Mouse (Mus musculus) limb, embryonic 14.5 days (tissue): ENCODE measurements around the gene Adh1. TPM values are rescaled to one million over a fixed set of nuclear protein-coding genes. Genes with fewer than 3 reads are reported as not detected.

Experiments used
- ATAC-seq: fragments of 200-750 bp; cut with Nextera tagmentation; 2 replicates; pipeline ENCODE4 v1.8.0; 2017; ENCODE audit warnings: low read depth, moderate number of reproducible peaks, moderate TSS enrichment; ENCODE audit not compliant: low FRiP score
- DNase-seq: peaks from one replicate; pipeline ENCODE4 v3.0.0-alpha.2; 2015; ENCODE audit warnings: low spot score
- H3K27ac ChIP-seq: fragments of 300-500 bp; sonication (generic); replicated peaks from 2 replicates; pipeline ENCODE4 v1.5.1; 2014; ENCODE audit warnings: low read depth, mild to moderate bottlenecking, low read length, moderate library complexity, mixed read lengths
- H3K27me3 ChIP-seq: fragments of 300-500 bp; sonication (generic); 2 replicates; pipeline ENCODE4 v1.6.1; 2014; ENCODE audit warnings: low read length, mixed read lengths; ENCODE audit not compliant: control insufficient read depth, insufficient read depth
- H3K36me3 ChIP-seq: fragments of 300-500 bp; sonication (generic); 2 replicates; pipeline ENCODE4 v1.6.1; 2014; ENCODE audit warnings: mild to moderate bottlenecking, low read length, moderate library complexity, mixed read lengths; ENCODE audit not compliant: control insufficient read depth, insufficient read depth
- H3K4me1 ChIP-seq: fragments of 300-500 bp; sonication (generic); 2 replicates; pipeline ENCODE4 v1.6.1; 2014; ENCODE audit warnings: antibody characterized with exemption, low read length, mixed read lengths; ENCODE audit not compliant: control insufficient read depth, insufficient read depth
- H3K4me2 ChIP-seq: fragments of 300-500 bp; sonication (generic); replicated peaks from 2 replicates; pipeline ENCODE4 v1.6.1; 2014; ENCODE audit warnings: low read depth, mild to moderate bottlenecking, low read length, moderate library complexity; ENCODE audit not compliant: severe bottlenecking
- H3K4me3 ChIP-seq: fragments of 300-500 bp; sonication (generic); replicated peaks from 2 replicates; pipeline ENCODE4 v1.5.1; 2014; ENCODE audit warnings: low read length
- H3K9ac ChIP-seq: fragments of 300-500 bp; sonication (generic); 2 replicates; pipeline ENCODE4 v1.6.1; 2014; ENCODE audit warnings: mild to moderate bottlenecking, low read depth, low read length, moderate library complexity; ENCODE audit not compliant: severe bottlenecking
- H3K9me3 ChIP-seq: fragments of 300-500 bp; sonication (generic); 2 replicates; pipeline ENCODE4 v1.6.1; 2016; ENCODE audit warnings: low read length; ENCODE audit not compliant: control insufficient read depth
- POLR2A ChIP-seq: fragments of 200-500 bp; IDR thresholded peaks from 2 replicates; pipeline ENCODE4 v1.8.0; 2012; ENCODE audit warnings: inconsistent platforms, mild to moderate bottlenecking, moderate library complexity, borderline replicate concordance; ENCODE audit not compliant: insufficient read depth, insufficient read length; ENCODE audit errors: extremely low read depth
- WGBS: fragments of 180-500 bp; shearing (Covaris S2); extraction: QIAGEN DNeasy Blood & Tissue Kit; methylation state at CpG from one replicate; pipeline ENCODE4 v1.1.7; 2014; 5-methylcytosine and 5-hydroxymethylcytosine counted together
- polyA plus RNA-seq, 2 experiments: library from polyadenylated mRNA; depleted of rRNA in 1 of 2; stranded (reverse) in 1 of 2; unstranded in 1 of 2; fragments of >200 nt; fragmentation: Nextera tagmentation in 1 of 2; extraction: Ambion mirVana in 1 of 2; gene quantifications; 2 replicates each; pipeline versions ENCODE4 v1.2.1 to v1.2.3; 2012 to 2014

Gene Adh1
- polyA plus RNA-seq, 2 experiments, result 8.6 to 17.4 TPM

DNA sequence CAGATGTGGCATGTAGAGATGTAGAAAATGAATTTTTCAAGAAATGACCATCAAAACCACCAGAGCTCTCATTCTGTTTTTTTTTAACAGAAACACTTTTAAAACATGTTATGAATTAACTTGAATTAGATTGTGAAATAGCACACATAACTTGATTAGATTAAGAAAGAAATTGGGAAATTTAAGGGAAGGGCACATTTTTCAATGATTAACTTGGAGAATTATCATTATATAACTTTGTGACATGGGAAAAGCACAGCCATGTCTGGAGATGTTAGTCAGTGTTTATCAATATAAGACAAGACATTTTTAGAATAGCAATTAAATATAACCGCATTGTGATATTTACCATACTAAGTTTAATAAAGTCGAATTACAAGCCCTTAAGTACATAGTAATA is 29.3 kb upstream of the Adh1 start:
- no peaks in the 10 kb centered on the region for H3K27me3 ChIP-seq
- no peak overlapping the region for H3K27ac ChIP-seq
- no peaks in the 10 kb centered on the region for H3K9me3 ChIP-seq
- ATAC-seq, result no peak
- DNase-seq, result no peak
- no peak overlapping the region for H3K4me3 ChIP-seq
- H3K9ac ChIP-seq, result no peak overlapping the region
- no peaks in the 10 kb centered on the region for H3K36me3 ChIP-seq
- no peak for TF ChIP-seq POLR2A
- H3K4me2 ChIP-seq, result no peak overlapping the region
- 67% methylated on average over 2 of the region's 2 CpGs for WGBS
- H3K4me1 ChIP-seq, result no peaks in the 10 kb centered on the region

DNA sequence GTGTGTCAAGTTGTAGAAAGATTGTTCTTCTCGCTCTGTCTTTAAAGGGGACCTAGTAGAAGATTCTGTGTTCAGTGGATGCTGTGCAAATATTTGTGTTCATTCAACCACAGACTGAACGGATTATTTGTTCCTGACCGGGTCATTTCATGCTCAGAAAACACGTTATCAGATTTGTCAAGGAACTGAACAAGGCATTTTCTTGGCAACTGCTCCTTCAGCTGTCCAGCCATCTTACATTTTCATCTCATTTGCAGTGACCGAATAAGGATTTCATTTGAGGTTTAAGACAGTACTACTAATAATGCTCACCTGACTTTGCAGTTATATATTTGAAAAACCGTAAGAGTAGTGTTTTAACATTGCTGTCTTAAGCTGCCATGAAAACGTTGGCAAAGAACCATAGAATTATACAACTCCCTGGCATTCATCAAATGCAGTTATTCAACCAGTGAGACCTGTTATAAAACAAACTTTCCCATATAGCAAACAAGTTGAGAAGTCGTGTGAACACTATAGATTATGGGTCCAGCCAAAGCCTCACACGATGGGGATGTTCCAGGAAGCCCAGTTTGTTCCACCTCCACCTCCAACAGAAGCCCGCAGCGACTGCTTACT is 24.1 kb upstream of the Adh1 start:
- WGBS, result 68% methylated on average over 11 of the region's 11 CpGs
- ATAC-seq (no peak), DNase-seq (no peak)
- Histone ChIP-seq H3K4me1 (peaks cover 6% of the 10 kb centered on the region; the same call in 1 of the 2 replicates), H3K27ac (no peak overlapping the region), H3K4me3 (no peak overlapping the region), H3K9me3 (no peaks in the 10 kb centered on the region), H3K36me3 (no peaks in the 10 kb centered on the region), H3K4me2 (no peak overlapping the region), H3K27me3 (no peaks in the 10 kb centered on the region), H3K9ac (no peak overlapping the region)
- no peak for TF ChIP-seq POLR2A

DNA sequence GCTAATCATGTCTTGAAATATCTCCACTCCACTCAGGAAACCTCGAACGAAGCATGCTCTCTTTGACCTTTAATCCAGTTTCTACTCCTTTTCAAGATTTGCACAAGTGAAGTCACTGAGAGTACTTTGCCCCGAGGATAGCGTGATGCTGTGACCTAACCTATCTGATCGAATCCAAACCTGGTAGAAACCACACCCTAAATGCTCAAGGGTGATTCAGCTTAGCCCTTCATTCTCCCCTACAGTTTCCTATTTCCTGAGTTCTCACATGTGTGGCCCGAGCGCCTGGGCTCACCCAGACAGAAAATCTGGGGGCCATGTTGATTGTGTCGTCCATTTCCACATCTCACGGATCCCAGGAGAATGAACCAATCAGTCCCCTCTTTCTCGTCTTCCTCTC is 22.7 kb upstream of the Adh1 start:
- no peak for TF ChIP-seq POLR2A
- no peak for DNase-seq
- ATAC-seq, result no peak
- H3K4me3 ChIP-seq, result no peak overlapping the region
- WGBS, result 84% methylated on average over 10 of the region's 10 CpGs
- H3K36me3 ChIP-seq, result no peaks in the 10 kb centered on the region
- no peaks in the 10 kb centered on the region for H3K27me3 ChIP-seq
- H3K27ac ChIP-seq, result no peak overlapping the region
- no peak overlapping the region for H3K9ac ChIP-seq
- H3K4me1 ChIP-seq, result peaks cover 13% of the 10 kb centered on the region
- no peak overlapping the region for H3K4me2 ChIP-seq
- no peaks in the 10 kb centered on the region for H3K9me3 ChIP-seq

DNA sequence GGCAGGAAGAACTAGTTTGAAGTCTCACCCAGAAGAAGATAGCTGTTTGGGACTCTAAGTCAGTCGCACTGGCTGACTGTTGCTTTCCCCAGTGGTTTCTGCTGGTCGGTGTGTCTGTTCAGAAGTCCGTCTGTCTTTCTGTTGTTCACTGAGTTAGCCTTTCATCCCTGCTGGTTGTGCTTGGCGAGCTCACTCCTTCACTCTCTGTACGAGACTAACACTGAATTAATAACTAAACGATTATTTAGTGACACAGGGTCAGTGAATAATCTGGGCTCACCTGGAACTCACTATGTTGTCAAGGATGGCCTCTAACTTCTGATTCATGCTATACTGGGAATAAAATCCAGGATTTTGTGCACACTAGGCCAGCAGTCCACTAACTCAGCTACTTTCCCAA is 21.3 kb upstream of the Adh1 start:
- ATAC-seq, result no peak
- Histone ChIP-seq H3K27me3 (no peaks in the 10 kb centered on the region), H3K27ac (no peak overlapping the region), H3K4me1 (peaks cover 13% of the 10 kb centered on the region), H3K9me3 (no peaks in the 10 kb centered on the region), H3K4me2 (no peak overlapping the region), H3K9ac (no peak overlapping the region), H3K4me3 (no peak overlapping the region), H3K36me3 (no peaks in the 10 kb centered on the region)
- WGBS, result 90% methylated on average over 6 of the region's 6 CpGs
- no peak for TF ChIP-seq POLR2A
- DNase-seq, result no peak

DNA sequence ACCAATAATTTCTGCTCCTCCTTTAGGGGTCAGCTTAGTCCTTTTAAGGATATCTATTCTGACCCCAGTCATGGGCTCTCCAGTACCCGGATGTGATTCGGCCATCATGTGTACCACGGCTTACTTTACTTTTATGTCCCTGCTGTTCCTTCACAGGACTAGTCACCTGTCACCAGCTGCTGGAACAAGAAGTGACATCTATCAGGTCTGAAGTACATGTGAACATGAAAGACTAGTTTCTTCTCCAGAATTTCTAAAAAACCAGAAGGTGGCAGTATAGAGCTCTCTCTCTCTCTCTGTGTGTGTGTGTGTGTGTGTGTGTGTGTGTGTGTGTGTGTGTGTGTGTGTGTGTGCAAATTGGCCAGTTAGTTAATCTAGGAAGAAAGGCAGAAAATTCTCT is 20.4 kb upstream of the Adh1 start:
- Histone ChIP-seq H3K36me3 (no peaks in the 10 kb centered on the region), H3K4me1 (peaks cover 13% of the 10 kb centered on the region), H3K27ac (no peak overlapping the region), H3K9ac (no peak overlapping the region), H3K9me3 (no peaks in the 10 kb centered on the region), H3K4me2 (no peak overlapping the region), H3K27me3 (no peaks in the 10 kb centered on the region), H3K4me3 (no peak overlapping the region)
- TF ChIP-seq POLR2A, result no peak
- ATAC-seq (no peak), DNase-seq (no peak)
- WGBS, result 79% methylated on average over 3 of the region's 3 CpGs
